Mouse (Mus musculus) NIH3T3 (cell line): ENCODE results near the gene Ldoc1.

Experiments used
- DNase-seq: peaks from one replicate; pipeline ENCODE4 v3.0.0-alpha.2; 2012; ENCODE audit warnings: low read depth

Gene Ldoc1

GRCm38 (mm10) chrX:61709302-61710033 lies at the start of gene Ldoc1:
Gene Ldoc1, plus strand, starts transcription at chrX:61709497.
- no peak for DNase-seq

GRCm38 (mm10) chrX:61710131-61710530 lies 834 bp downstream of the Ldoc1 start:
- no peak for DNase-seq

GRCm38 (mm10) chrX:61722281-61723028 lies 13.2 kb downstream of the Ldoc1 start:
- no peak for DNase-seq

GRCm38 (mm10) chrX:61723029-61723980 lies 14.0 kb downstream of the Ldoc1 start:
- no peak for DNase-seq

GRCm38 (mm10) chrX:61727516-61728310 lies 18.4 kb downstream of the Ldoc1 start:
- DNase-seq: no peak
